Comparison of ENCODE assay signal across 18 mouse cellular contexts in genomic region chr12:25009957-25010356, GRCm38 (mm10).
"Had no signal": no experiment of that assay in that cellular context is flagged by ENCODE, and none has a peak within 500 bp of the region (broad histone marks: within the 10 kb centered on the region; RNA-seq: fewer than 3 reads in every experiment).

No protein-coding gene starts in this region.

- H3K4me3 ChIP-seq: intestine, embryonic 15.5 days; kidney, embryonic 15.5 days; limb, embryonic 12.5 days; limb, embryonic 15.5 days; lung, embryonic 15.5 days; megakaryocyte, embryonic 14.5 days; midbrain, embryonic 10.5 days; midbrain, embryonic 13.5 days; myocyte had no signal

- ATAC-seq: intestine, embryonic 15.5 days; midbrain, embryonic 13.5 days; midbrain, embryonic 16.5 days had no signal

- DNase-seq: kidney, adult 11 months; kidney, adult 8-10 months; kidney, postnatal 10 days; kidney, postnatal 36 days; left cerebral cortex, postnatal 4 days; lung, postnatal 10 days; lung, postnatal 36 days had no signal

- H3K27ac ChIP-seq: intestine, embryonic 15.5 days; kidney, embryonic 15.5 days; limb, embryonic 12.5 days; limb, embryonic 15.5 days; lung, embryonic 15.5 days; midbrain, embryonic 10.5 days; midbrain, embryonic 13.5 days; stomach, postnatal 0 days had no signal

- H3K9me3 ChIP-seq: intestine, embryonic 15.5 days; kidney, embryonic 15.5 days; limb, embryonic 12.5 days; limb, embryonic 15.5 days; lung, embryonic 15.5 days; megakaryocyte, embryonic 14.5 days; midbrain, embryonic 10.5 days; midbrain, embryonic 13.5 days had no signal

- H3K27me3 ChIP-seq: intestine, embryonic 15.5 days; kidney, embryonic 15.5 days; limb, embryonic 12.5 days; limb, embryonic 15.5 days; lung, embryonic 15.5 days; megakaryocyte, embryonic 14.5 days; midbrain, embryonic 13.5 days had no signal

- H3K9ac ChIP-seq: intestine, embryonic 15.5 days; kidney, embryonic 15.5 days; limb, embryonic 12.5 days; limb, embryonic 15.5 days; lung, embryonic 15.5 days; midbrain, embryonic 13.5 days had no signal

- H3K4me2 ChIP-seq: intestine, embryonic 15.5 days; kidney, embryonic 15.5 days; limb, embryonic 12.5 days; limb, embryonic 15.5 days; lung, embryonic 15.5 days; midbrain, embryonic 13.5 days had no signal

- H3K4me1 ChIP-seq: intestine, embryonic 15.5 days; kidney, embryonic 15.5 days; limb, embryonic 12.5 days; limb, embryonic 15.5 days; midbrain, embryonic 13.5 days had no signal
